Mouse (Mus musculus) spleen, adult 10 weeks (tissue): ENCODE results near the gene Tefm. TPM values are rescaled to one million over a fixed set of nuclear protein-coding genes. Genes with fewer than 3 reads are reported as not detected.

Experiments
- polyA plus RNA-seq: library from polyadenylated mRNA; stranded (reverse); fragments of 350-450 nt; fragmentation: Illumina TruSeq; extraction: RNeasy Lipid Tissue Mini Kit (QIAGEN cat#74804); gene quantifications from one replicate; pipeline ENCODE4 v1.2.3, GENCODE M21; 2015; ENCODE audit warnings: low replicate concordance; ENCODE audit not compliant: insufficient read depth

The Tefm gene
- 14.5 TPM for polyA plus RNA-seq

GRCm38 (mm10) chr11:80141825-80142521, at the start of gene Tefm:
Gene Tefm (minus strand): TSS chr11:80142175.

GRCm38 (mm10) chr11:80183705-80184255, 41.8 kb upstream of the Tefm start, which contains the start of gene Rnf135:
Gene Rnf135 (plus strand): TSS chr11:80183851.

GRCm38 (mm10) chr11:80153857-80154495, 12.0 kb upstream of the Tefm start, which contains the start of gene Adap2:
Gene Adap2 (plus strand): TSS chr11:80154105.

GRCm38 (mm10) chr11:80088917-80089816, 52.8 kb downstream of the Tefm start, which contains the start of gene Atad5:
Gene Atad5 (plus strand): TSS chr11:80089400.

Other genes with a start within 250 kb of the Tefm start
- gene Utp6, start 179.8 kb downstream of the Tefm start, polyA plus RNA-seq: 44.9 TPM
- 92.7 TPM for gene Suz12, start 149.1 kb downstream of the Tefm start, polyA plus RNA-seq
- 242 TPM for gene Crlf3, start 61.2 kb downstream of the Tefm start, polyA plus RNA-seq
- 10.3 TPM for gene Atad5, start 52.8 kb downstream of the Tefm start, polyA plus RNA-seq
- 27.5 TPM for gene Adap2, start 11.9 kb upstream of the Tefm start, polyA plus RNA-seq
- gene Rnf135, start 41.7 kb upstream of the Tefm start, polyA plus RNA-seq: 16.9 TPM
- 51.7 TPM for gene Rhot1, start 66.8 kb upstream of the Tefm start, polyA plus RNA-seq
- 2.9 TPM for gene Rhbdl3, start 158.7 kb upstream of the Tefm start, polyA plus RNA-seq
- gene 5730455P16Rik, start 235.9 kb upstream of the Tefm start, polyA plus RNA-seq: 13.8 TPM
- gene Zfp207, start 241.1 kb upstream of the Tefm start, polyA plus RNA-seq: 307 TPM